Mouse (Mus musculus) spleen, adult 2 months (tissue): Measurements from ENCODE around the gene Sspn.

ENCODE experiments used
- CTCF ChIP-seq: fragments of 200-500 bp; IDR thresholded peaks from 2 replicates; pipeline ENCODE4 v1.5.1; 2011; ENCODE audit warnings: mild to moderate bottlenecking, inconsistent platforms; ENCODE audit not compliant: insufficient read depth, insufficient read length, insufficient replicate concordance; ENCODE audit errors: extremely low read depth
- POLR2A ChIP-seq: fragments of 200-500 bp; IDR thresholded peaks from 2 replicates; pipeline ENCODE4 v1.6.1; 2011; ENCODE audit warnings: low read depth, low read length, inconsistent platforms

DNA sequence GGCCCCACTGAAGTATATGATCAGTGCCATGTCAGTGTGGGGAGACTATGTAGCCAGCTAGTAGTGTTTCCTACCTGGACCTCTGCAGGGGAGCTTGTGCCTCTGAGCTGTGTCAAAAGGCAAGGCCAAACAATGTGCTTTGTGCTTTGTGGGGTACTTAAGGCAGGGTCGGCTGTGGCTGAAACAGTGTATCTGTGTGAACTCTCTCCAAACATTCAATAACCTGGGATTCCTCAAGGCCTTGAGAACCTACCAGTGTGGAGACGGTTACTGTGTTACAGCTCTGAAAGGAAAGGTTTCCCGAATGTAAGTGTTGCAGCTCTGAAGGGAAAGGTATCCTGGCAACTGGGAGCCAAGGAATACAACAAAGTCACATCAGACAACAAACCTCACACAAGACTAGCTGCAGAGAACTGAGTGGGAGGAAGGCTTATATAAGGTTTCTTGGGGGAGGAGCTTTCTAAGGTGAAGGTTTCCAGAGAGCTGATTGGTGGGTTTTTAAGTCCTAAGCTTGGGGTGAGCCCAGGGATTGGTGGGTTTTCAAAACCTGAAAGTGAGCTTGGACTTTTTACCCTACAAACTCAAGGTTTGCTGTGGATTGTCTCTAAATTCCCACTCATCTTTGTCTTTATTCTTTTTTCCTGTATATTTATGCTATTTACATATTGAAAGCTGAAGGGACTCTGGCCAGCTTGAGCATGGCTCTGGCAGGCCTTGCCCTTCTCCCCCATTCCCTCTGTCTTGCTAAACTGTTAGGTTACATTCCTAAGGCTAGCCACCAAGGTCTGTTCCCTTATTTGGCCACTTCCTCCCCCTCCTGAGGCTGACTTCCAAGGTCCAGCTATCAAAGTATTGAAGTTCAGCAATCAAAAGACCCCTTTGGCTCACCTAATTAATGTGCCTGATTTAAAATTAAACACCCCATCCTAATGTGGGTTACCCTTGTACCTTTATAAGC lies 20.7 kb upstream of the Sspn start:
- TF ChIP-seq POLR2A, result no peak
- TF ChIP-seq CTCF, result no peak
